Mouse (Mus musculus) cerebellum, postnatal 14 days (tissue): ENCODE data around the gene Syt13.

Experiments used
- DNase-seq, 2 experiments: peaks; one replicate each; pipeline ENCODE4 v3.0.0; 2021; ENCODE audit warnings: mixed read lengths in 2 of 2

Syt13 gene

DNA sequence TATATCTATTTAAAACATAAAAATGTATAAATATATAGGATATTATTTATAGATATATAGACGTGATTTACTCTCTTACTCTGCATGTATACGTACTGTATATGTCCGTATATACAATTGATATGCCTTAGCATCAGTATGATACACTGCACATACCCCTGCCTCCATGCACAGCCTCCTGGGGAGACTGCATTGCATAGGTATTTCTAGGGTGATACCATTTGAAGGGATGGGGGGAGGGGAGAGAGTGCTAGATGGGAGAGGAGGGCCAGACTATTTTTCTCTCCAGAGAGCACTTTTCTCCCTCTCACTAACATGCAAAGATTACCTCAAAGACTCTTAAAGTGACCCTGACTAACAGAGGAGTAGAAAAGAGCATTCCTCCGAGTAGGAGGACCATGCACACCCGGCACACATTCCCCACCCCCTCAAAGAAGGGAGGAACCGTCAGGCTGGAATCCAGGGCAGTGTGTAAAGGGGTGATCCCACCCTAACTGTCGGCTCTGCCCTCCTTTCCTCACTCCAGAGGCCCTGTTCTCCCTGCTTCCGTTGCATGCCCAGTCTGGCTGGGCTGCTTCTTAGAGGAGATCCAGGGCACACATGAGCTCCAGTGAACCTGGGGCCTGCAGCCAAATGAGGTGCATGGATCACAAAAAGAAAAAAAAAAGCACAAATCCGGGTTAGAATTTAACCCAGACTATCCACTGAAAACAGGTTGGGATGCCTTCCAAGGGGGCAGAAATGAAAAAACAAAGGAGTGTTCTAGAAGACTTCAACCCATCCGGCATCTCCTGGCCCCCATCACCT, 52.3 kb downstream of the Syt13 start:
- no peak for DNase-seq

DNA sequence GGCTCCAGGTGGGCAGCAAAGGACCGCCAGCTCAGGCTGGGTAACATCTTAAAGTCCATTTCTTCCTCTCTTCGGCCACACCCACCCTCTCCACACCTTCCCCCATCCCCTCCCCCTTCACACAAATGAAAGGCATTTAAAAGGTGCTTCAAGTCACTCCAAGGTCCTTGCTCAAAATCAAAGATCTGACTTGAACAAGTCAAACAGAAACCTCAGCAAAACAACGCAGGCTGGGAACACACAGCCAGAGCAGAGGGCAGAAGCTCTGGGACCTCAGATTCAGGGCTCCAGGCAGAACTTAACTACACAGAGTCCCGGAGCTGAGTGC, 52.9 kb downstream of the Syt13 start:
- DNase-seq = no peak

DNA sequence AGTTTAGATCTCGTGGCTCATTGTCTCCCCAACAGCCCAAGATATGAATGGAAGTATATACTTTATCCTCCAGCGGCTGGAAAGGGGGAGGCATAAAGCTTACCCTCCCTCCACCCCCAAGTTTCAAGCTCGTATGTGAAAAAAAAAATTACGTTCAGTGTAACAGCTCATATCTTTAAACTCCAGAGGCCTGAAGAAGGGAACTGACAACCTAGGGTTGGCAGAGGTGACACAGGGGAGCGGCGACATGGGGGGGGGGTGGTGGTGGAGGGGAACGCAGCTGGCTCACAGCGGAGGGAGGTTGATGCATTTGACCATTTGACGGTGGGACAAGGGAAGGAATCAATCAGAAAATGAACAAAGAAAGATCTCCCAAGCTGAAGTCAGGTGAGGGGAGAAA, 56.2 kb downstream of the Syt13 start:
- no peak for DNase-seq

DNA sequence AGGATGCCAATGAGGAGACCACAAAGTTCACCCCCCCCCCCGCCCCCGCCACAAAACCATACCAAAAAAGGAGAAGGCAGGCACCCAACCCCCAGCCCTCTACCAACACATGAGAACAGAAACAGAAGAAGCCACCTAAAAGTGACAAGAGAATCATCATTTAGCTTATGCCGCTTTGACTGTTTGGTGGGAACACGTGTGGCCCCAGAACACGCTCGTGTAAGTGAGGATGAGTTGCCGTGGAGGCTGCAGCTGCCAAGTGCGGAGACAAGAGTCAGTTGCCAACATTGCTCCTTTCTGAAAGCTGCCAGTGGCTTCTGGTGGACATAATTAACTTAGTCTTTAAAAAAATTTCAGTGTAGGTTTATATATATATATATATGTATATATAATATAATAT, 56.6 kb downstream of the Syt13 start:
- no peak for DNase-seq

DNA sequence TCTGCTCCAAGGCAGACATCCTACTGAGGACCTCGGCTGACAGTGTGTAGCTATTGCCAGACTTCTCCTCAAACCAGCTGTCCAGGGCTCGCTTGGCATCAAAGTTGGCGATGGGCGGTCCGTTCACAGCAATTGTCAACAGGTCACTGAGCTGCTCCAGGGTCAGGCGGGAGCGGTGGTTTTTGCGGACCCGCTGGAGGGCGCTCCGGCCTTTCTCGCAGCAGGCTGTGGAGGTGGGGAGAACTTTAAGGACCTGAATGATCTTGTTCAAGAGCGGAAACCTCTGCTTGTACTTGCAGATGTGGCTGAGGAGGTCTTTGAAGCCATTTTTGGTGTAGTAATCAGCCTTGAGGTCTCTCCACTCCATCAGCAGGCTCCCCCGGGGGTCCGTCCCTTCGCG, 57.2 kb downstream of the Syt13 start:
- DNase-seq = peak; percentile 45 to 55

DNA sequence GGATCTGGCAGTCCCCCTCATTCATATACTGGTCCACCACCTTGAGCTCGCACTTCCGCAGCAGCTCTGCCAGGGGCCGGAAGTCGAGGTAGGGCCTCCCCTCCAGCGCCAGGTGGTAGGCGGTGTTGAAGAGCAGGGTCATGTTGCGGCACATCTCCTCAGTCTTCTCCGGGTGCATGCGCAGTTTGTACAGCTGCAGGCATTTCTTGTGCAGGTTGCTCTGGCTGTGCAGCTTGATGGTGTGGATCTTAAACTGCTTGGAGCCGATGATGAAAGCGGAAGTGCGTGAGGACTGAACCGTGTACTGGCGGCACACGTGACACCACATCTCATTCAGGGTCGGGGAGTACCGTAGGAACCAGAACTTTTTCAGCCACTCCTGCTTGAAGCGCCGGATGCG, 58.7 kb downstream of the Syt13 start:
- no peak for DNase-seq

DNA sequence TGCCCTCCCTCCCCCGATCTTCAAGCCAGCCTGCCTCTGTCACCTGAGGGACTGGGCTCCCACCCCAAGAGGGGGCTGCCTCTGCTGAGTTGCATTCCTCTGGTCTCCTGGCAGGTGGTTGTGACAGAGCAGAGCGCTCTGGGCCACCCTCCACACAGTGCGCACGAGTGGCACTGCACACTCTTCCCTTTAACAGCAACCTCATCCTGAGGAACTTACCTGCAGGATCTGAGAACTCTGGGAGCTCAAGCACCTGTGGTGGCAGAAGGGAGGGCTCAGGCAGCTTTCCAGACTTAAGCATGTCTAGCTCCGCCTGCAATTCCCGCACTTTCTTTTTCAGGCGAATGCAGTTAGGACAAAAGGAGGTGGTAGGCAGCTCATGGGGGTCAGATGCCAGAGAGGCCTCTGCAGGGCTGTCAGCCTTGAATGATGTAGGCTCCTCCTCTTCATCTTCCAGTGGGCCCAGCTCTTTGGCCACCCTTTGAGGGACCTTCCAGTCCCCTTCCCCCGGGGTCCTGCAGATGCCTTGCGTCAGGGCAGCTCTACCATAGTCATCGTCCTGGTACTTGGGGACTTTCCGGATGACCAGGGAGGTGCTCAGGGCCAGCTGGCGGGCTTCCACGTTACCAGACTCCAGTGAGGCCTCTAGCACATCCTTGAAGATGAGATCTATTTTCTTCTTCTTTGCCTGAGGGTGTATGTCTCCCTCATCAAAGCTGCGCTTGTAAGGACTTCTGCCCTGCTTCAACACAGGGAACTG, 60.3 kb downstream of the Syt13 start:
- peak; percentile 28 to 42 for DNase-seq

DNA sequence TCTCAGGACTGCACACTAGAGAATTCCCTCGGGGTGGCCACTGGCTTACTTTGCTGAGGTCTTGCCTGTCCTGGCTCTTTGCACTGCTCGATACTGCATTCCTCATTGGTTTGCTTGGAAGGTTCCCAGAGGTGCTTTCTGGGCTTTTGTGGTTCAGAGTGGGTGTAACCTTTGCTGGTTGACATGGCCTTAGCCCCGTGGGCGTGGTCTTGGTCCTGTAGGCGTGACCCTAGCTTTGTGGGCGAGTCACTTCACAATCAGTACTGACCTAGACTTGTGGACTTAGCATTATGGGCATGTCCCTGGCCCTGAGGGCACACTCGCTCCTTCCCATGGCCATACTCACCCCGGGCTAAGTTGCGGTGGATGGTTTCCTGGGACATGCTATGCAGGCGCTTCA, 65.3 kb downstream of the Syt13 start:
- no peak for DNase-seq

DNA sequence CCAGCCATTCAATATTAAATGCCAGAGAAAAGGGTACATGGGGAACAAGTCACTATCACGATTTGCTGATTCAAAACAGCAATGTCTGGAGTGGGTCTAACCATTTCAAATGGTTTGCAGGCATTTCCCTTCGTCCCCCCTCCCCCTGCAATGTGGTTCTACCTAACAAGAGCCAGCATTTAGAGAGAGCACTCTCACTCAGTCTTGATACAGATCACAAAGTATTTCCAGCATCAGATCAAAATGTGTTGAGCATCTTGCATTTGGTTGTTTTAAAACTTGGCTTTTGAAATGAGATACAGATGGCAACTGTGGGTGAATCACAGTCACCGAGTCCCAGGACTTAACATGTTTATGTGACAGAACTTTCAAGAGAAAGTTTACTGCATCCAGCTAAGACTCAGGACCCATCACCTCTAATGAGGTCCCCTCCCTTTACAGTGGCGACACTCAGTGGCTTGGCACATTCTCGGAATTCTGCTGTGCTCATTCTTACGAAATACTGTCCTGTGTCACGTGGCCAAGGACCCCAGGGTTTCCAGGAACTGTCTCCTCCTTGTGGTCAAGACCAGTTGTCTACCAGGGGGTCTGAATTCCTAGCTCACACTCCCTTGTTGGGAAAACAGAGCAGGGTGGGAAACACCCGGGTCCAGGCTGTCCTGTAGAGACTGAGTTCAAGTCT, 67.8 kb downstream of the Syt13 start:
- no peak for DNase-seq

DNA sequence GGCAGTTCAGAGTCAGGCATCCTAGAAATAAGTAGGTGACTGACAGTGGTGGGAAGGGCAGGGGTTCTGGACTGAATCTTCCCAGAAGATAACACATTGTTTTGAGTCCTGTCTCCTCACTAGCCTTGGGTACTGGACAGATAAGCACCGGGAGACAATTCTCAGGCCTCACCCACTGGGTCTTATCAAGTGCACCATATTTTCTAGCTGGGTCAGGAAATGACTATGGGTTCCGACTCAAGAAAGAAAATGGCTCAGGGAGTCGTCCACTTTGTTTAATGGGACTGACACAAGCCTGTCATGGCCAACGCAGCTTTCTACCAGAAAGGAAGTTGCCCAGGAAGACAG, 68.3 kb downstream of the Syt13 start:
- DNase-seq = no peak

DNA sequence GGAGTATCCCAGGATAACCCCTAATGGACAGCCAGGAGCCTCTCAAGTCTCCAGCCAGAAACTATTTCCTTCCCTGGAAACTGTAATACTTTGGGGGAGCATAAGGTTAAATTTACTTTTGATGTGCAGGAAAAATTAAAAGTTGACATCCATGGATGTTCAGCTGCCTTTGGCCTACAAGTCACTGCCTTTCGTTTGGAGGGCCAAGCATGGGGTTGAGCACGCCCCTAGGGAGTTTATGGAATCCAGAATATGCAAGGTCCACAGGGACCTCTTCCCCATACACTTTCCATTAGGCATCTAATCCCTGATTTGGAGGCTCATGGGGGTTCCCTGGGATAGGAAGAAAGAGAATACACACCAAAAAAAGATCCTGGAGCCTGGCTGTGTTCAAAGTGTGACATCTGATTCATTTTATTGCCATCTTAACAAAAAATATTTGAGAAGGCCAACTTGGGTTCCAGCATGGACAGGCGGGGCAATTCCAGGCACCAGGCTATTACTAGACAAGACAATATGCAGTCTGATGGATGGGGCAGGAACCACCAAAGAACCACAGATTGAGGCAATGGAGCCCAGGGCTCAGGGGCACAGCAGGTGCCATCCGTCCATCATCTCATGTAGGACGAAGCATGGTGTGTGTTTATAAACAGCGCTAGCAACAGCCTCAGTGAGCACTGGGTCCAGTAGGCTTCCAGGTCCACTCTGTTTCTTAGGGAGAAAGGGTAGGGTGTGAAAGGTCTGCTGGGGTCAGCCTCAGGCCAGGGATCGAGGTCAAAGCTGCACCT, 69.6 kb downstream of the Syt13 start:
- no peak for DNase-seq

DNA sequence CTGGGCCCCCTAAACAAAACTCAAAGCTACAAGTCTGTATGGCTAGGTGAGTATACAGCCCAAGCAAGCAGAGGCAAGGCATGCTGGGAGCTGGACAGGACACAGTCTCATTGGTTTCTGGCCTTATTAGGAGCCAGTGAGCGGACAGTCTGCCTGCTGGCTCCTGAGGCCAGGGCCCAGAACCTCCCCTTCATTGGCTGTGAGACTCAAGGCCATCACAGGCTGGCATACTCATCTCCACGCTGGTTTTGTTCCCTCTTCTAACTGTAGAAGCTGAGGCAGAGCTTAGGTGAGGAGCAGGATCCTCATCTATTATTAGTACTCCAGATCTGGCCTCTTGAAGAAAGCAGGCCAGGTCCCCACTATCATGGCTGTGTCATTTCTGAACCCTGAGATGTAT, 70.3 kb downstream of the Syt13 start:
- DNase-seq = no peak

DNA sequence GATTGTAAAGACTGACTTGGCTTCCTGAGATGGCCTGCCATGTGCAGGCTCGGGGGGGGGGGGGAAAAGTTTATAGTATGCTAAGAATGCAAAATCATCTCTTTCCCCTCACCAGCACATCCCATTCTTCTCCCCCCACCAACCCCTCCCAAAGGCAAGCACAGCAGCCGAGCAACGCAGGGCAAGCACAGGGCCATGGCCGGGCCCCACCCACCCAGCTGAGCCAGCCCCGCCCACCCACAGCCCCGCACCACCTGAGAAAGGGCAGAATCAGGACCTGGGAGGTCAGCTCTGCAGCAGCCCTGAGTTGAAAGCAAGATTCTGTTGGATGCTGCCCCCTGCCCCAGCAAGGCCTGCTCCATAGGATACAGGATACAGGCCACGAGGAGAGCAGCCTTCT, 70.7 kb downstream of the Syt13 start:
- no peak for DNase-seq

DNA sequence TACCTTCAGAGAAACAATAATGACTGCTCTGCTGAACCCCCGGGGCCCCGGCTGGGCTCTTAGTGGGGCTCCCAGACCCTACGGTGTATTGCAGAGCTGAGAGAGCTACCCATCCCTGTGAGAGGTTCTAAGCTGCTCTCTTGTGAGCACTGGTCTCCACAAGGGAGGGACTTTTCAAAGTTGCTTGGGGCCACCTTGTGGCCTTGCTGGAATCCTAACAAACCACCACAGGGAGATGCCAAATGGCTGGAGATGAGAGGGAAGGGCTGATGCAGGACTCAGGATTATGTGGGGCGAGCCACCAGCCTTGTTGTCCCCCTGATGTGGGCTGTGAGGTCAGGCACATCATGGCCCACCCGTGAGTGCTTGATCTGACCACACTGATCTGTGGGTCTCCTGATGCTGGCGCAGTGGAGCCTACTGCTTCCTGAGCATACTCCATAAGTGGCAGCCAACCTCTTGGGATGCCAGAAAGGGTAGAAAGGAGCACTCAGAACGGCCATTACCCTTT, 72.3 kb downstream of the Syt13 start:
- peak in 1 of 2 experiments; percentile 34 for DNase-seq

DNA sequence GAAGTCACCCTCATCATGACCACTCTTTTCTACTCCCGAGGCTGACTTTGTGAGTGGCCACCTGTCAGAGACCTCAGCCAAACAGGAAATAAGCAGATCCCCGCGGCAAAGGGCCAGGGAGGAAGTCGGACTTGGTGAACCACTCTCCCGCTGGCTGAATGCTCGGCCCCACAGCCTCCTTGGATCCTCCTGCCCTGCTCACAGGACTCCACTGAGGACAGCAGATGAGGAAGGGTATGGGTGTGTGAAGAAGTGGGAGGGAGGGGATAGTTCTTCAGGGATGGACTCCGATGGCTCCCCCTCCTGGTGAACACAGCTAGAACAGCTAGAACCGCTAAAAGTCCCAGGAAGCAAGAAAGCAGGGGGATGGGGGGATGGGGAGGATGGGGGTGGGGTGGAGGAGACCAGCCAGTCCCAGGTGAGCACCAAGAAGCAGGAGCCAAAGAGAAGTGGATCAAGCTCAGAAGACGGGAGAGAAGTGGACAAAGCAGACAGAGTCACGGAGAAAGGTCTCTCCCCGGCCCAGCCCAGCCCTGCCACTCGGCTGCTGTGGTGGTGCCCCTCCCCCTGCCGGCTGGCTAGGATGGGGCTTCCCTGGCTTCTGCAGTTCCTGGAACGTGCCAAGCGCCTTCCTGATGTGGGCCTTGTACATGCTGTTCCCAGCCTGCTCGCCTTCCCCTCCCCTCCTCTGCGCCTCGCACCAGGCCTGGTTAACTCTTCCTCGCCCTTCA, 73.2 kb downstream of the Syt13 start:
- peak; percentile 65 to 76 for DNase-seq

DNA sequence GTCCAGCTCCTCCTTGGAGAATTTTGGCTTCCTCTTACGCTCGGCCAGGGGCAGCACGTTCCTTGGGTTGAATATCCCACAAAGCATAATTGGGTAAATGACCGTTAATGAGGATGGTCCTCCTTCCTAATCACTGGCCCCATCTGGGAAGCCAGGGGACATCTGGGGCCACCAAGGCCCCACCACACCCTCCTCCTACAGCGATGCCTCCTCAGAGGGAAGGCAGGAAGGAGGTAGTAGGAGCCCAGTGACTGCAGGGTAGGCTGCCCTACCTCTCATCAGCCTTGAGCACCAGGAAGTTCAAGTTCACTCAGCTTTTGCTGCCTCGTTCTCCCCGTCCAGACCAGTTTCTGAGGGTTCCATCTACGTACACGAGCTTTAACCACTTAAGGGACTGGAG, 74.7 kb downstream of the Syt13 start:
- no peak for DNase-seq

DNA sequence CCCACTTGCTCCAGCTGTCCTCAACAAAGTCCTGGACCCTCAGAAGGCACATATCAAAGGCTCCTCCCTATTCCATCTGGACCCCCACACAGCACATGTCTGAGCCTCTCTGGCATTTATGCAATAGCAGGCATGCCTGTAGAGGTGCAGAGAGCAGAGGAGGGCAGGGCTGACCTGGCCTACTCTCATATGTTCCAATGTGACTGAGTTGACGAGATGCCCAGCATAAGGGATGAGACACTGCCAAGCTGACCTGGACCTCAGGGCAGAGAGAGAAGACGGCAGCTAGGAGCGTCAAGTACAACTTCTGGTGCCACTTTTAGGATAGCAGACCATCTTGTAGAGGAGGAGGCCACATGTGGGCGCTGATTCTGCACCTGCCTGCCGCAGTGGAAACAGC, 77.1 kb downstream of the Syt13 start:
- DNase-seq = no peak

DNA sequence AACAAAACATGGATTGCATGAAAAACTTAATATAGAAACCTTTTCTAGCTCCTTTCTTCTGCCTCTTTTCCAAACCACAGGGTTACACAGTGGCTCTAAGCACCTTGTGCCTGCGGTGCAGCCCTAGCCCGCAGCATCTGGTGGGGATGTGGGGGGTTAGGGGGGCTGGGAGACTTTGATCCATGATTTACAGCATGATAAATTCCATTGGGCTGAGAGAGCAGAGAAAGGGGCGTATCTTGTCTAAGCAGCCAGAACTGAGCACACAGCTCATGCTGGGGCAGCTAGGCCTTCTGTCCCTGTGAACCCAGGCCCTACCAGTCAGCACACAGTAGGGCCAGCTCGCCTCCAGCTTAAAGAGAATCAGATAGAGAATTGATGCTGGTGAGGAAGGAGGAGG, 90.1 kb downstream of the Syt13 start:
- no peak for DNase-seq
